Mouse (Mus musculus) G1E (cell line): ENCODE data around the gene Hspb3. TPM values are rescaled to one million over a fixed set of nuclear protein-coding genes. Genes with fewer than 3 reads are reported as not detected.

Experiments
- ATAC-seq: 2 replicates; pipeline ENCODE4 v1.8.0; 2016; ENCODE audit warnings: mild to moderate bottlenecking; ENCODE audit not compliant: insufficient number of reproducible peaks, poor library complexity, low FRiP score, severe bottlenecking; ENCODE audit errors: extremely low read depth
- DNase-seq: peaks from one replicate; pipeline ENCODE4 v3.0.0; 2012; ENCODE audit warnings: low spot score
- H3K27me3 ChIP-seq: 2 replicates; pipeline ENCODE4 v1.6.1; 2012; ENCODE audit warnings: mild to moderate bottlenecking, low read length, inconsistent platforms; ENCODE audit not compliant: insufficient read depth
- H3K36me3 ChIP-seq: replicated peaks from 2 replicates; pipeline ENCODE3; 2012; ENCODE audit warnings: mild to moderate bottlenecking, inconsistent platforms
- H3K4me1 ChIP-seq: 2 replicates; pipeline ENCODE4 v1.6.1; 2012; ENCODE audit warnings: low read depth, low read length, inconsistent platforms, mixed read lengths; ENCODE audit not compliant: insufficient read depth
- H3K4me3 ChIP-seq: 2 replicates; pipeline ENCODE4 v1.5.1; 2012; ENCODE audit warnings: low read depth, mild to moderate bottlenecking, inconsistent platforms, low read length, moderate library complexity, mixed read lengths
- H3K9me3 ChIP-seq: replicated peaks from 2 replicates; pipeline ENCODE4 v1.6.1; 2012; ENCODE audit warnings: inconsistent platforms
- CTCF ChIP-seq: IDR thresholded peaks from 2 replicates; pipeline ENCODE4 v1.5.1; 2012; ENCODE audit warnings: low read depth, low read length, inconsistent platforms, mixed read lengths
- GATA1 ChIP-seq: IDR thresholded peaks from 2 replicates; pipeline ENCODE4 v1.6.1; 2012; ENCODE audit warnings: borderline replicate concordance, low read length, inconsistent platforms, mixed read lengths
- GATA2 ChIP-seq: IDR thresholded peaks from 2 replicates; pipeline ENCODE4 v1.6.1; 2012; ENCODE audit warnings: low read depth, low read length, inconsistent platforms, borderline replicate concordance
- POLR2AphosphoS5 ChIP-seq: IDR thresholded peaks from 2 replicates; pipeline ENCODE4 v1.6.1; 2012; ENCODE audit warnings: low read depth, low read length, inconsistent platforms; ENCODE audit not compliant: insufficient replicate concordance
- TAL1 ChIP-seq: conservative IDR thresholded peaks from 2 replicates; pipeline ENCODE4 v1.6.1; 2012; ENCODE audit warnings: low read depth, low read length, inconsistent platforms, mixed read lengths
- polyA plus RNA-seq: library from polyadenylated mRNA; stranded (reverse); fragments of >175 nt; gene quantifications from 2 replicates; pipeline ENCODE4 v1.2.3, GENCODE M21; 2012
- total RNA-seq, 2 experiments: library from RNA; stranded (forward) in 1 of 2; stranded (reverse) in 1 of 2; fragments of 200-1000 nt in 1 of 2; fragments of >200 nt in 1 of 2; fragmentation: Nextera tagmentation in 1 of 2; gene quantifications; 2 replicates each; pipeline ENCODE4 v1.2.3; 2014 to 2017

Hspb3 gene
- total and polyA plus RNA-seq, 3 experiments = not detected

DNA sequence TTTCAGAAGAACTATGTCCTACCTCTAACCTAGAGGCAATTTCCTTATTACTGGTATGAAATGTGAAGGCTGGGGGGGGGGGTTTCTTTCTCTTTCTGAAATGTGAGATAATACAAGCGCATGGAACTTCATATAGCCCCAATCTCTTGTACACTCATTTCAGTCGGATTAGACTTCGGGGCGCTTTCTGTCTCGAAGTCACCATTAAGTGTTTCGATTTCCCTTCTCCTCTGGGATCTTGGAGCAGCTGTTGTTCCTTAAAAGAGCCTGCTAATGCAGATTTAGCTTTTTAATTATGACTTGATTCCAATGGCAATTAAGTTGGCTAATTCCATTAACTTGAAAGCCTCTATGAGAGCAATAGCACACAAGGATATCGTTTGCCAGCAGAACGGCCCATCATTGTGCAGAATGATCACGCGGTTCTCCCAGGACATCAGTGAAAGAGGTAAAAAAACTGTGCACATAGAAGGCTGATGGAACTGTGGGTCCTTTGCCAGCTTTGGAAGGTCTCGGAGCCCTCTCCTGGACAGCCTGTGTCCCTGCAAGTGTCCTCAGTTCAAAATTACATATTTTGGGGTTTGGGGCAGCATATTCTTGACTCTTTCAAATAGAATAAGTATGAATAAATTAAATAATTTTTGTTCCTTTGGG lies 22.4 kb downstream of the Hspb3 start:
- Histone ChIP-seq H3K27me3 (peaks cover 16% of the 10 kb centered on the region), H3K4me3 (no peak overlapping the region), H3K36me3 (no peaks in the 10 kb centered on the region), H3K9me3 (no peaks in the 10 kb centered on the region), H3K4me1 (0 out of 2 replicates have a peak, but pooled peaks cover under 1% of the 10 kb centered on the region)
- no peak for DNase-seq
- TF ChIP-seq POLR2AphosphoS5 (no peak), GATA2 (no peak), CTCF (no peak)
- no peak for ATAC-seq

GRCm38 (mm10) chr13:113638914-113639313 lies 24.6 kb downstream of the Hspb3 start:
- no peak for ATAC-seq
- H3K27me3 ChIP-seq = peaks cover 28% of the 10 kb centered on the region
- DNase-seq = peak; percentile 10
- no peak for TF ChIP-seq GATA1
- no peak for TF ChIP-seq GATA2
- TF ChIP-seq POLR2AphosphoS5 = no peak
- TF ChIP-seq CTCF = no peak; the same call in 1 of the 2 replicates
- no peak for TF ChIP-seq TAL1
- H3K4me3 ChIP-seq = no peak overlapping the region
- no peaks in the 10 kb centered on the region for H3K36me3 ChIP-seq
- H3K4me1 ChIP-seq = peaks cover 5% of the 10 kb centered on the region
- no peaks in the 10 kb centered on the region for H3K9me3 ChIP-seq

- TF ChIP-seq CTCF (no peak), GATA2 (no peak), POLR2AphosphoS5 (no peak), TAL1 (no peak), GATA1 (no peak)
- no peak for ATAC-seq
- no peak for DNase-seq
- Histone ChIP-seq H3K4me3 (no peak overlapping the region), H3K36me3 (no peaks in the 10 kb centered on the region), H3K27me3 (peaks cover 33% of the 10 kb centered on the region), H3K4me1 (peaks cover 5% of the 10 kb centered on the region), H3K9me3 (no peaks in the 10 kb centered on the region)
Observed at GRCm38 (mm10) chr13:113635799-113636222, 27.7 kb downstream of the Hspb3 start.

DNA sequence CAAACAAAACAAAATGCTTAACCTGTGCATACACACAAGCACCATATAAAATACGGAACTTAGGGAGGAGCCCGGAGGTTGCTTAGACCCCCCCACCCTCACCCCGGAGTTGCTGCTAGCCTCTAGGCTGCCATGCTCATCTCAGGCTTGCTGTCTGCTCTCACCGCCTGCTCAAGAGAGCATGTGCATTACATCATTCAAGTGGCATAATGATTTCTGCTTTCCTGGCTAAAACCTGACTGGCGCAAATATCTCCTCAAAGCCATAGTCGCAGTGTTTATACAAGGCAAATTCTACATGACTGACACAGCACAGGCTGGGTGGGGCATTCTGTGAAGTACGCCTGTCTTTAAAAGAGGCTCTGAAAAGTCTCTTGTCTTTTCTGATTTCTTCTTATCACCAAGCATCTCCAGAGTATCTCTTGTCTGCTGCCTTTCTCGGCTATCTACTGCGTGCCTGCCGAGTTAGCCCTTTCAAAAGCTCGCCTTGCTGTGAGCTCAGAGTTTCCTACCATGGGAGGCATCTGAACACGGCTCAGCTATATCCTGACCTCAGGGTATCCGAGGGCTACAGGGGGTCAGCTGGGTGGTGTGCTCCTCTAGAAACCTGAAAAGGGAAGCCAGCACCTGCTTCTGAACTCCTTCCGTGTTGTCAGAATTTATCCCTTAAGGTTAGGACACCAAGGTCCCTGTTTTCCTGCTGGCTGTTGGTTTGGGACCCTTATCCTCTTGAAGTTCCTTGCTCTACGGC lies 28.6 kb downstream of the Hspb3 start:
- Histone ChIP-seq H3K27me3 (peaks cover 35% of the 10 kb centered on the region), H3K4me3 (no peak overlapping the region), H3K4me1 (peaks cover 5% of the 10 kb centered on the region), H3K9me3 (no peaks in the 10 kb centered on the region), H3K36me3 (no peaks in the 10 kb centered on the region)
- DNase-seq = no peak
- no peak for ATAC-seq
- TF ChIP-seq TAL1 (no peak), GATA2 (no peak), CTCF (no peak), POLR2AphosphoS5 (no peak), GATA1 (no peak)

DNA sequence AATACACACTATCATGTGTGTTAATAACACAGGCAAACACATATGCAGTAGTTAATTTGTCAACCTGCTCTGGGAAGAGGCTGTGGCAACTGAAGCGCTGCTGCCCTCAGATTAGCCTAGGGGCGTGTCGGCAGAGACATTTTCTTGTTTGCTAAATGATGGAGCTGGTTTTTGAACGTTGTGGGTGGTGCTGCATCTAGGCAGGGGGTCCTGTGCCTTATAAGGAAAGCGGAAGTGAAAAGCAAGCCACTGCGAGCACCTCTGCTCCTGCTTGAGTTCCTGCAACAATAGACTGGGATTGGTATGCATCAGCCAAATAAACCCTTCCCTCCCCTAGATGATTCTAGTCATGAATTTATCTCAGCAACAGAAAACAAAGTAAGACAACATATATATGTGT lies 31.0 kb downstream of the Hspb3 start:
- no peak for DNase-seq
- ATAC-seq = no peak
- H3K27me3 ChIP-seq = peaks cover 41% of the 10 kb centered on the region
- H3K9me3 ChIP-seq = no peaks in the 10 kb centered on the region
- no peaks in the 10 kb centered on the region for H3K36me3 ChIP-seq
- no peak for TF ChIP-seq GATA1
- TF ChIP-seq GATA2 = no peak
- no peak for TF ChIP-seq TAL1
- no peak for TF ChIP-seq CTCF
- no peak for TF ChIP-seq POLR2AphosphoS5
- H3K4me1 ChIP-seq = peaks cover 5% of the 10 kb centered on the region
- H3K4me3 ChIP-seq = no peak overlapping the region

DNA sequence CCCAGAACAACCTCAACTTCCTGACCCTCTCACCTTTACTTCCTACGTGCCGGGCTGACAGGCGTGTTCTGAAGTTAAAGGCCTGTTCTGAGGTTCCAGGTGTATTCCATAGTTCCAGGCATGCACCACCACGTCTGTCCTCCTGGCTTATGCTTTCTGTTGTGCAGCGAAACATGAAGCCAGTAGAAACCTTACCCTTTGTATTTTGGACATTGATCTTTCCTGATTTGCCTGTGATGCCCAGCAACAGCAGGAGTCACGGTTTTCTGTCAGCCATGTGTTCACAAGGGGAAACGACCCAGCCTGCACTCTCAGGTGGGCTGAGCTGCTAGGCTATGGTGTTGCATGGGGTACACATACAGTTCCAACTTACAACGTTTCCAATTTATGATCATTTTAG lies 35.9 kb downstream of the Hspb3 start:
- H3K9me3 ChIP-seq = no peaks in the 10 kb centered on the region
- DNase-seq = no peak
- peaks cover 25% of the 10 kb centered on the region for H3K27me3 ChIP-seq
- H3K4me1 ChIP-seq = no peaks in the 10 kb centered on the region
- ATAC-seq = no peak
- H3K36me3 ChIP-seq = no peaks in the 10 kb centered on the region
- TF ChIP-seq TAL1 (no peak), POLR2AphosphoS5 (no peak), GATA1 (no peak), CTCF (no peak), GATA2 (no peak)
- H3K4me3 ChIP-seq = no peak overlapping the region
